Mouse (Mus musculus) heart, postnatal 0 days (tissue): ENCODE data around the gene Igfn1.
A peak's percentile ranks its signal among the peaks of the same experiment; 100 is the strongest.

Experiments used
- CTCF ChIP-seq: IDR thresholded peaks from 2 replicates; pipeline ENCODE4 v1.5.1; 2016; ENCODE audit warnings: antibody characterized with exemption, control low read depth, low read depth
- EP300 ChIP-seq: IDR thresholded peaks from 2 replicates; pipeline ENCODE4 v1.6.1; 2016; ENCODE audit warnings: antibody characterized with exemption, low read depth

GRCm38 (mm10) chr1:136045774-136046173, 39.6 kb upstream of the Igfn1 start:
- TF ChIP-seq CTCF (peak; percentile 64), EP300 (no peak)
